Mouse (Mus musculus) 3T3-L1 (cell line): ENCODE results near the gene Gm21974.

ENCODE experiments used
- DNase-seq: peaks from one replicate; pipeline ENCODE4 v3.0.0-alpha.2; 2015; ENCODE audit warnings: low read depth, low spot score

Gene Gm21974

DNA sequence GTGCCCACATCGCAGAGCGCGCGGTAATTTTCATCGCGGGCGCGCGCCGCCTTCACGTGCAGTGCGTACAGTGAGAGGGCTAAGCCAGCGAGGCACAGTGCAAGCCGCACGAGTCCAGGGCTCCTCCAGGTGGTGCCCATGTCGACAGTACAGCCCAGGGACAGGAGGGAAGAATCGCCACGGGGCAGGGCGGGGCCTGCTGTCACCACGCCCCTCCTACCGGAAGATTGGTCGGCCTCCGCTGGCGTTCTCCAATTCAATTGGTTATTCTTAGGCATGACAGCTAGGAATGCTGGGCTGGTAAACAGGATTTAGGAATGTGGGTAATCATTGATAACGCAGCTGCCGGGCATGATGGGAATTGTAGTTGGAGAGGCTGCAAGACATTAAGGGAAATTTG lies at the start of gene Gm21974, which contains the start of gene Vkorc1:
Gene Gm21974 (minus strand): TSS at position 13 of the 400 bp plus-strand sequence.
Gene Vkorc1 (minus strand): TSS at position 176 of the 400 bp plus-strand sequence.
- DNase-seq: peak; percentile 95

DNA sequence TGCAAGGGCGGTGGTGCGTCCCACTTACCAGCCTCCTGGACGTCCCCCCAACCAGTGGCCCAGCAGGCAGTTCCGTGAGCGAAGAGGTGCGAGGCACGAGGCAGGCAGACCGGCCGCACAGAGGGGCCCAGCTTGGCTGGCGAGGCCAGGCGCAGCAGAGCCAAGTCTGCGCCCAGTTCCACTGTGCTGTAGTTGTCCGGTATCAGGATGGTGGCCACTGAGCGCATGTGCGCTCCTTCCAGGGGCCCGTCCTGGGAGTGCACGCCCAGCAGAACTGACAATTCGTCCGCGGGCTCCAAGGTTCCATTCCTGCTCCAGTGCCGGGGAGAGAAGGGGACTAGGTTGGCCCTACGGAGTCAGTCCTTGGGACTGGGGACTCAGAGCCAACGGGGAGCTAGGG lies 49.4 kb upstream of the Gm21974 start:
- no peak for DNase-seq

- DNase-seq: peak; percentile 49
Measured at GRCm38 (mm10) chr7:127942097-127942496, 46.8 kb upstream of the Gm21974 start.

DNA sequence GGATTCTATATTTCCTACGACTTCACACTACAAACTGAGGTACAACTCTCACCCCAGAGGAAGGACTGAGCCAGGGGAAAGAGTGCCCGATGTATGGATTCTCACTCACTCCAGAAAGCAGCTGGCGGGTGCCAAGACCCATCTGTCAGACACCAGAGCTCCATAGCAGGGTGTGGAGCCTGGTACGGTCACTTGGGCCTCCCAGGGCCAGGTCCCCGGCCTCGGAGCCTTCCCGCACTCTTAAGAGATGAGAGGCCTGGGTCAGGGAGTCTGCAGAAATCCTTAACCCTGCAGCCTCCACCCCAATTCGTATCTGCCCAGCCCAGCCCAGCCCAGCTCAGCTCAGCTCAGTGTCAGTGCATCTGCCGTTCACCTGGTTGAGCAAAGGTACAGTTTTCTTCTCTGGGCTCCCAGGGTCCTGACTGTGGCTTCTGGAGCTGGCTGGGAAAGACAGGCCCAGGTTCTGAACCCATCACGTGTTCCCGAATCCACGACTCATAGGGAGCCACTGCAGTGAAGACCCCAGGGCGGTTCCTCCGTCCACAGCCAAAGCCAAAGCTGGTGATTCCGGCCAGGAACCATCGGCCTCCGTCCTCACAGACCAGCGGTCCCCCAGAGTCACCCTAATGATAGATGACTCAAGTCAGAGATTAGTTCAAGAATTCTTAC lies 41.1 kb upstream of the Gm21974 start:
- no peak for DNase-seq

GRCm38 (mm10) chr7:127935748-127936159 lies 40.5 kb upstream of the Gm21974 start:
- DNase-seq: peak; percentile 17

DNA sequence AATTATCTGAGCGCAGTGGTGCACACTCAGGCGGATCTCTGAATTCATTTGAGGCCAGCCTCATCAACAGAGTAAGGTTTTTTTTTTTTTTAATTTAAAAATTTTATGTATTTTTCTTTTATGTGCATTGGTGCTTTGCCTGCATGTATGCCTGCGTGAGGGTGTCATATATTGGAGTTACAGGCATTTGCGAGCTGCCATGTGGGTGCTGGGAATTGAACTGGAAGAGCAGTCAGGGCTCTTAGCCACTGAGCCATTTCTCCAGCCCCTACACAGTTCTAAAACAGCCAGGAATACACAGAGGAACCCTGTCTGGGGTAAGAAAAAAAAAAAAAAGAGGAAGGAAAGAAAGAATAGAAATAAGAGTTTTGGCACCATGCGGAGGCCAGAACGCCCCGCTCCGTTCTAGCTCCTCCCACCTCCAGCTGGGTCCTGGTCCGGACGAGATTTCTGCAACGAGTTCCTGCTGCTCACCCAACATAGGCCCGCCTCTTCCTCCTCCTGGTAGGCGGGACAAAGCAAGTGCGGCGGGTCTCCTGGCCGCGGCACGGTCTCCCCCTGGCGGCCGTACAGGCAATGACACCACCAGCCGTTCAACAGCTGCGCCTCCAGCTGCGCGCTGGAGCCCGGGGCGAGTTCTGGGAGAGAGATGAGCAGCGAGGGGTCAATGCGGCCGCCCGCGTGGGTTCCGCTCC lies 39.9 kb upstream of the Gm21974 start:
- DNase-seq: peak; percentile 93

GRCm38 (mm10) chr7:127934075-127934474 lies 38.8 kb upstream of the Gm21974 start:
- DNase-seq: no peak

DNA sequence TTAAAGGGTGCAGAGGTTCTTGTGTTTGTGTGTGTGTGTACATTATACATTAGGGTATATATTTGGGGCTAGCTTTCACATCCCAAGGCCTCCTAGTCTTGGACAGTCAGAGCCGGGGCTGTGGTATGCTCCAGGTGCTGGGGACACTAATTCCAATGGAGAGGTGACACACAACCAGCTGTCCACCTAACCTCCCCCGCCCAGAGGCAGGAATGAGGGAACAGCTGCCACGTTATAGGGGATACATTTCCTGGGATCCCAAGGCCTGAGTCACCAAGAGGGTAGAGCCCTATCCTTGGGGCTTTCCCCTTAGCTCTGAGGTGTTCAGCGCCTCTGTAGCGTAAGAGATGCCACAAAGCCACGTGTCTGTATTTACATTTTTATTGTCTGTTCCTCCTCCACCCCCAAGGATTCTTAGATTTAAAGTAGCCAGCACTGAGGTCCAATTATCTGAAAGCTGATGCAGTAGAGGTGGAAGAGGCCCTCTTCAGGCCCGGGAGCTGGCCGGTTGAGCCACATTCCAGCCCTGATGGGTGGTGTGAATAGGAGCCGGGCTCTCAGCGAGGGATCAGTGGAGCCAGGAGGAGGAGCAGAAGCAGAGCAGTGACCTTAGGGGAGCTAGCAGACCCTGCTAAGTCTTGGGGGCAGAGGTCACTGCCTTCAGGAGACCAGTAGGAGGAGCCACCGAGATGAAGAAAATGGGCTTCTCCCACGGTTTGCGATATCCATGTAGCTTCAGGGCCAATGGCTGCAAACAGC lies 37.2 kb upstream of the Gm21974 start:
- peak; percentile 71 for DNase-seq

DNA sequence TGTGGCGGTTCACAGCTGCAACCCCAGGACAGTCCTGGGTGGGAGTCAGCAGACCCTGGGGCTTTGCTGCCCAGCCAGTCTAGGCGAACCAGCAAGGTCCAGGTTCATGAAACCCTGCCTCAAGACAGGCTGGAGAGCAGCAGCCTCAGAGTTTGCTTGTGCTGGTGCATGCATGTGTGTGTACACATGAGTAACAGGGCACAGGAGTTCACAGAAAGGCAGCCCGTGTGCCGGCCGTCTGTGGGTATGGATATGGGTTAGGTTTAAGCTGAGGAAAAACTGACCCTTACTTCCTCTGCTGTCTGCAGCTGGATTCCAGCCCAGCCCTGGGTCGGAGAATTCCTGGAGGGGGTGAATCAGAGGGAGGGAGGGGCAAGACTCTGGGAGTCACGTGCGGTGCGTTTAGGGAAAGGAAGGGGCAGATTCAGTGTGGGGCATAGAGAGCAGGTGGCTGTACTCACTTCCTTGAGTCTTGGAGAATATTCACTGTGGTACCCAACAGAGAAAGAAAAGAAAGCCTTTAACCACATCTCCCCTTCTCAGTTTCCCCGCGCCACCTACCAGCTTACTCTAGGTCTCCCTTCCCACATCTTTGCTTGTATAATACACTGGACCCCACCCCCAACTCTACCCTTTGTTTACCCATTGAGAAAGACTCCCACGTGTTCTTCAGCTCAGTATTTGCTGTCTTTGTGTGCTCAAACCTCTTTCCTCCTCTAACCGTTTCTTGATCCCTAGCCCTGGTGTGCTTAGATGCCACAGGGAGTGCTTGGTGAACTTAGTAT lies 36.3 kb upstream of the Gm21974 start:
- peak; percentile 76 for DNase-seq

- no peak for DNase-seq
Measured at GRCm38 (mm10) chr7:127930636-127931035, 35.4 kb upstream of the Gm21974 start.

DNA sequence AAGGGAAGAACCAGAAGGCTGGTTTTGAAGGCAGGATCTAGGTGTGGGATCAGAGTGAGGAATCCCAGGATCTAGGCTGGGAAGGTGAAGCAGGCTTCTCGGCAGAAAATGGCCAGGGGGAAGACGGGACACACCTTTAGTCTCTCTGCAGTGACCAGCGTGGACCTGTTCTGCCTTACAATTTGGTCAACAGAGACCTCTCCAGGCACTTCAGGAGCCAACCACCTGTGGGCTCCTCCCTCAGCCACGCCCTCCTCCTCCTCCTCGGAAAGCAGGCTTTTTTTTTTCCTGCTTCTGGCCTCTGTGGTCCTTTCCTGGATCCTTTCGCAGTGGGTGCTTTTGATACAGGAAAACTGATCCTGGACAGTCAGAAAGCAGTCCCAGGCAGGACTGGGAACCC lies 34.7 kb upstream of the Gm21974 start, which contains the start of gene Prss8:
Gene Prss8 (minus strand): TSS at position 182 of the 400 bp plus-strand sequence.
- DNase-seq: no peak

DNA sequence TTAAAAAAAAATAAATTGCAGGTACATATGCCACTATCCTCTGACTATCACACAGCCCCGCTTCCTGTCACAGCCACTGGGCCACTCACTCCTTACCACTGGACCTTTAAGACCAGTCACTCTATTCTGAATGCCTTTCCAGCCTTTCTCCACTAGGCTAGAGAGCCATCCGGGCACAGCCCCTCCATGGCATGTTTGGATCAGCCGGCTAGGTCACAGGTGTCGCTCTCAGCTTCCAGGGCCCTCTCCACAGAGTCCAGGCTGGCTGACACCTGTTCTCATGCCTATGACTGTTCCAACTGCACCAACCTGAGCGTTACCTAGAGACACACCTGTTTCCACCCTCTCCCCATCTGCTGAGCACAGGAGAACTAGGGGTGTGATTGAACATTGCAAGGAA lies 33.3 kb upstream of the Gm21974 start:
- DNase-seq: no peak

DNA sequence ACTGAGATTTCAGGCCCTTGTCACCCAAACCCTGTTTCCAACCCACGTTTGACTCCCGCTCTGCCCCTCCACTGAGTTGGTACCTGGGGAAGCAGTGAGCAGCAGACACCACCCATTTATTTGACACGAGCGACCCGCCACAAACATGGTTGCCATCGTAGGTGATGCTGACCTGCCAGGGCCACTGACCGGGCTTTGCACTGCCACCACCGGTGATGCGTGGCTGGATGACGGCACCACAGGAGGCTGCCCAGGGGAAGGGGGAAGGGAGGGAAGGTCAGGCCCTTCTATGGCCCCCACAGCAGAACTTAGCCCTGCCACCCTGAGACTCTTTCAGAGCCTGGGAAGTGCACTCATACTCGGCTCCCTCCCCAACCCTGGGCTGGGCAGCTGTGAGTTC lies 32.5 kb upstream of the Gm21974 start:
- DNase-seq: no peak

GRCm38 (mm10) chr7:127926846-127927245 lies 31.6 kb upstream of the Gm21974 start:
- DNase-seq: no peak

DNA sequence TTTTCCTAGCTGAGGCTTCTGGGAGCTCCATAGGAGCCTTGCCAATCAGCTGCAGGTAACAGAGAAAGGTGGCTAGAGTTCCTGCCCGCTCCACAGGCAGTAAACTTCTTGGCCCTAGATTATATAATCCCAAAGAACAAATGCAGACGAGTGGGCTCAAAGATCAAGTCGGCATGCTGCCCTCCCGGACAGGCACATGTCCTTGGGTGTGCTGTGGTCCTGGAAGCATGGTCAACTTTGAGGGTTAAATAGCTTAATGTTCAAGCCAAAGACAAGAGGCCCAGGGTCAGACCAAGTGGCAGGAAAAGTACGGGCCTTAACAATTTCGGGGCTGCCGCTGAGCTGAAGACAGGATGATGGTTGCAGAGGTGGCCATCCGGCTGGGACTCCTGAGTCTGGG lies 30.8 kb upstream of the Gm21974 start:
- no peak for DNase-seq

GRCm38 (mm10) chr7:127925252-127925651 lies 30.0 kb upstream of the Gm21974 start:
- no peak for DNase-seq

DNA sequence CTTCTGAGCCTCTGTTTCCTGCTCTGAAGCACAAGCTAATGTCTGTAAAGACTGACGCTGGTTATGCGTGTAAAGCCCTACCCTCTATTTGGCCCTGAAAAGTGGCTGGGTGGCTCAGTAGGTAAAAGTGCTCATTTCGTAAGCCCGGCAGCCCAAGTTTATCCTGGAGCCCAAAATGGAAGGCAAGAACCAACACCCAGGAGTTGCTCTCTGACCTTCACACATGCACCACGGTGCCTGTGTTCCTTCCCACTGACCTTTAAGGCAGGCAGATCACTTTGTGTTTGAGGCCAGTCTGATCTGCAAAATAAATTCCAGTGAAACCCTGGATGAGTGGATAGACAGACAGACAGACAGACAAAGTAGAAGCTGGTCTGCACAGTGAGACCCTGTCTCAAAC lies 28.5 kb upstream of the Gm21974 start:
- DNase-seq: no peak

GRCm38 (mm10) chr7:127922451-127923275 lies 27.4 kb upstream of the Gm21974 start:
- no peak for DNase-seq

GRCm38 (mm10) chr7:127921516-127921915 lies 26.3 kb upstream of the Gm21974 start:
- DNase-seq: peak; percentile 59

DNA sequence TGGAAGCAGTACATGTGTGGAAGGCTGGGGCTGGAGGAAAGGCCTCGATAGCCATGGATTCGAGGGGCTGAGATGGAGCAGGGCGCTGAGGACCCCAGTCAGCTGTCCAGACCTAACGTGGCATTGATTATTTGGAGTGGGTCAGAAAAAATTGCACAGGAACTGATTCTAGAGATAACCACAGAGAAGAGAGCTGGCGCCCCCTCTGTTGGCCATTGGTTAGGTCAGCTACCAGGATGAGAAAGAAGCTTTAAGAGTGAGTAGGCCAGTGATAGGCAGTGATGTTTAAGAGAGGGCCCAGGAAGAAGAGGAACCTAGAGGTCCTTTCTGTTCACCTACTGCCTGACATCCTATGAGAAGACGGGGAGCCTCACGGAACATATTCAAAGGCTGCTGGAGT lies 24.0 kb upstream of the Gm21974 start:
- peak; percentile 49 for DNase-seq

DNA sequence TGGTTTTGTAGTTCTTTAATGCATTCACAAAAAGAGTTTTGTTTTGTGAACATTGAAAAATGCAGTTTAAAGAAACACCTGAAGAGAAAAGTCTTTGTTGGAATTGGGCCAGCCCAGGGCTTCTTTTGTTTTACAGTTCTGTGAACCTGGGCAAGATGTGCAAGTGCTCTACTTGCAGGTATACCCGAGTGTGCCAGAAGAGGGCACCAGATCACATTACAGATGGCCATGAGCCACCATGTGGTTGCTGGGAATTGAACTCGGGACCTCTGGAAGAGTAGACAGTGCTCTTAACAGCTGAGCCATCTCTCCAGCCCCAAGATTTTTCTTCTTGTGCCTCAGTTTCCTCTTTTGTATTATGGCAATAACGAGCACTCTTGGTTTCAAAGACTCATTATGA lies 22.9 kb upstream of the Gm21974 start:
- peak; percentile 62 for DNase-seq
